Mouse (Mus musculus): ENCODE data around the gene Neu4.
A peak's percentile ranks its signal among the peaks of the same experiment; 100 is the strongest.

DNA sequence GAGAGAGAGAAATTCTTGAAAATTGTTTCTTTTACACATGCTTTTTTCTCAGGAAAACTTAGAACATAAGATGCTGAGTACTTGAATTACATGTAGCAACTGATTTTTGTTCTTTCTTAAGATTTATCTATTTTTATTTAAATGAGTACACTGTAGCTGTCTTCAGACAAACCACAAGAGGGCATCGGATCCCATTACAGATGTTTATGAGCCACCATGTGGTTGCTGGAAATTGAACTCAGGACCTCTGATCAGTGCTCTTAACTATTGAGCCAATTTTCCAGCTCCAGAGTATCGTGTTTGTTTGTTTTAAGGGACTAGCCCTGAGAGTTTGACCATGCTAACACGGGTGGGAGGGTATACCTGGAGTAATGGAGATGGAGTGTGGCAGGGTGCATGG, 8.6 kb upstream of the Neu4 start:
- TF ChIP-seq CTCF (IDR thresholded peaks at IDR 0.05) (0 out of 2 replicates have a peak, but pooled peaks have one; percentile 8), EP300 (IDR thresholded peaks at IDR 0.05) (no peak)
